ENCODE assay signal across 22 mouse cellular contexts in the genomic region with DNA sequence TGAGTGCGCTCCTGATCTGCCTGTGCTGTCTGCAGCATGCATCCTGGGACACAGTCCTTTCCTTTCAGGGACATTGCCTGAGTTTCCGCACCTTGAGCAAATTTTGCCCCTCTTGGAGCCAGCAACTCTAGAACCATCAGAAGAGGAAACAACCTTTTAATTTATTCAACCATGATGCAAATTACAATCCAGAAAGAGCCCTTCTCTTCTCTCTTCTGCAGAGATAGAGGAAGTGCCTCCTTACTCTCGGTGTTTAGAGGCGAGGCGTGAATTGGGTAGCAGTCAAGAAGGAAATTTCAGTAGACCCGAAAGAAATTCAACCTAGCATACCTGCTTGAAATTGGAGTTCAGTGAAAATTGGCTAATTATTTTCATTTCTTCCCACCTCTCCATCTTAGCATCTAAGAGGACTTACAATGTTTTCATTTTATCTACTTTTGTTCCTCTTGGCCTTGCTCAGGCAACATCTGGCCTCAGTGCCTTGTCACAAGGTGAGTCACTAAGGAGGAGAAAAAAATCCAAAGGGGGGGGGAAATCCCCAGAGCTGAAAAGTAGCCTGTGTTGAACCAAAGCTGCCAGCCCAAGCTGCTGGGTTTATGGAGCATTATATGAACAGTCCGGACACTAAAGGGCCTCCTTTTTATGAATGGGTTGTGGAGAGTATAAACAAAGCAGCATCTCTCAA. TPM values are rescaled to one million over a fixed set of nuclear protein-coding genes. Genes with fewer than 3 reads are reported as not detected.
DNase-seq lines count a peak whose midpoint lies in the region; ATAC-seq and TF ChIP-seq lines count a peak whose summit lies in the region.
"Had no signal": no experiment of that assay in that cellular context is flagged by ENCODE, and none has a peak within 500 bp of the region (broad histone marks: within the 10 kb centered on the region; RNA-seq: fewer than 3 reads in every experiment).

No protein-coding gene starts in this region.

- H3K4me2 ChIP-seq in hindbrain, embryonic 16.5 days (ENCODE audit: low read length): no peak overlapping the region
- H3K4me2 ChIP-seq: embryonic facial prominence, embryonic 12.5 days; heart, embryonic 12.5 days; hindbrain, embryonic 14.5 days; limb, embryonic 13.5 days; liver, embryonic 13.5 days; lung, embryonic 14.5 days; midbrain, embryonic 15.5 days had no signal

- no peak for TF ChIP-seq POLR2A in bone marrow macrophage, adult 2 months (IDR thresholded peaks at IDR 0.05; ENCODE audit: borderline replicate concordance, low read depth, low read length)

- no peak for TF ChIP-seq CTCF in bone marrow macrophage, adult 2 months (IDR thresholded peaks at IDR 0.05; ENCODE audit: low read depth, low read length)

- intact Hi-C loops in gastrocnemius, postnatal 14 days (cut with DNase I; ENCODE audit: low total_unique reads): no loop called here

- ATAC-seq in monocyte, adult 5-6 weeks (replicated peaks; ENCODE audit: insufficient number of reproducible peaks, low FRiP score, low TSS enrichment, poor library complexity, severe bottlenecking): peak; percentile 57
- no peak for ATAC-seq in hindbrain, embryonic 16.5 days
- ATAC-seq: forebrain, embryonic 16.5 days; intestine, postnatal 0 days; midbrain, embryonic 15.5 days had no signal

- H3K4me1 ChIP-seq in bone marrow macrophage, adult 2 months (ENCODE audit: control insufficient read depth, insufficient read depth, low read length): peaks cover 48% of the 10 kb centered on the region
- H3K4me1 ChIP-seq in hindbrain, embryonic 16.5 days (ENCODE audit: control insufficient read depth, insufficient read depth, low read depth, low read length): peaks cover 29% of the 10 kb centered on the region

- WGBS in hindbrain, embryonic 16.5 days: 81% methylated on average over 7 of the region's 7 CpGs

- no peak overlapping the region for H3K4me3 ChIP-seq in bone marrow macrophage, adult 2 months (ENCODE audit: insufficient read depth, low read length)
- H3K4me3 ChIP-seq in hindbrain, embryonic 16.5 days (ENCODE audit: low read length): no peak overlapping the region
- H3K4me3 ChIP-seq: embryonic facial prominence, embryonic 12.5 days; erythroblast, embryonic 14.5 days; heart, embryonic 12.5 days; limb, embryonic 13.5 days; liver, embryonic 13.5 days; midbrain, embryonic 15.5 days had no signal

- H3K9me3 ChIP-seq in hindbrain, embryonic 16.5 days (ENCODE audit: control insufficient read depth, low read length): no peaks in the 10 kb centered on the region
- H3K9me3 ChIP-seq: embryonic facial prominence, embryonic 12.5 days; heart, embryonic 12.5 days; limb, embryonic 13.5 days; liver, embryonic 13.5 days; midbrain, embryonic 15.5 days had no signal

- H3K27me3 ChIP-seq in hindbrain, embryonic 16.5 days (replicated peaks; ENCODE audit: control insufficient read depth, insufficient read depth, low read length): no peaks in the 10 kb centered on the region
- H3K27me3 ChIP-seq: heart, embryonic 12.5 days; midbrain, embryonic 15.5 days had no signal

- 0 out of 2 replicates have a peak overlapping the region, but pooled peaks have one; percentile 10 for H3K27ac ChIP-seq in bone marrow macrophage, adult 2 months (ENCODE audit: insufficient read depth, low read depth, low read length)
- H3K27ac ChIP-seq in hindbrain, embryonic 16.5 days (ENCODE audit: low read depth, low read length): no peak overlapping the region
- H3K27ac ChIP-seq: embryonic facial prominence, embryonic 12.5 days; hindbrain, embryonic 14.5 days; limb, embryonic 13.5 days; liver, embryonic 13.5 days; midbrain, embryonic 15.5 days had no signal

- DNase-seq in 3T3-L1 (ENCODE audit: low read depth, low spot score) (peak; percentile 76), 416B (ENCODE audit: low read depth) (peak; percentile 46)
- no peak for DNase-seq in gastrocnemius, postnatal 14 days
- no peak for DNase-seq in thymus, postnatal 36 days
- DNase-seq: adrenal gland, adult 2 months; cerebellum, adult 9-11 months; heart, adult 11 months; heart, postnatal 14 days; liver, embryonic 13.5 days; lung, embryonic 14.5 days; lung, postnatal 4 days had no signal

- no peaks in the 10 kb centered on the region for H3K36me3 ChIP-seq in hindbrain, embryonic 16.5 days (ENCODE audit: control insufficient read depth, insufficient read depth, low read length)
- H3K36me3 ChIP-seq: embryonic facial prominence, embryonic 12.5 days; heart, embryonic 12.5 days; limb, embryonic 13.5 days; liver, embryonic 13.5 days; midbrain, embryonic 15.5 days had no signal

- no peak overlapping the region for H3K9ac ChIP-seq in hindbrain, embryonic 16.5 days (ENCODE audit: low read depth, low read length)
- H3K9ac ChIP-seq: embryonic facial prominence, embryonic 12.5 days; heart, embryonic 12.5 days; hindbrain, embryonic 14.5 days; limb, embryonic 13.5 days; liver, embryonic 13.5 days; lung, embryonic 14.5 days; midbrain, embryonic 15.5 days had no signal

RNA-seq across cellular contexts. Expression of gene Bahd1, which starts 5.4 kb away (rescaled TPM):
- 22.3 and 28.2 TPM in 2 replicates for polyA plus RNA-seq in bone marrow macrophage, adult 2 months (2012; ENCODE audit: insufficient read depth, insufficient read length, missing spikeins)
- total RNA-seq in monocyte, adult 5-6 weeks (2017): 5.6 to 11.9 TPM (median 9.6 TPM) in 3 replicates
- total RNA-seq in gastrocnemius, postnatal 14 days (2021): 1 to 10 TPM; 4.9 to 5.0 TPM
- polyA plus RNA-seq in hindbrain, embryonic 16.5 days (2015; fragmentation: Nextera tagmentation; extraction: Ambion mirVana): 6.2 and 6.5 TPM in 2 replicates

RNA-seq across cellular contexts. Expression of gene Chst14, which starts 20.7 kb away (rescaled TPM):
- 20.4 and 21.3 TPM in 2 replicates for polyA plus RNA-seq in bone marrow macrophage, adult 2 months (2012; ENCODE audit: insufficient read depth, insufficient read length, missing spikeins)
- 2.7 to 4.7 TPM in 2 of 3 replicates, not detected in the other for total RNA-seq in monocyte, adult 5-6 weeks (2017)
- 1 to 10 TPM; 5.8 to 6.2 TPM for total RNA-seq in gastrocnemius, postnatal 14 days (2021)
- 5.3 and 7.3 TPM in 2 replicates for polyA plus RNA-seq in hindbrain, embryonic 16.5 days (2015; fragmentation: Nextera tagmentation; extraction: Ambion mirVana)

RNA-seq across cellular contexts. Expression of gene Ivd, which starts 43.8 kb away (rescaled TPM):
- polyA plus RNA-seq in bone marrow macrophage, adult 2 months (2012; ENCODE audit: insufficient read depth, insufficient read length, missing spikeins): 63.4 and 76.0 TPM in 2 replicates
- total RNA-seq in monocyte, adult 5-6 weeks (2017): 9.5 to 16.2 TPM (median 13.5 TPM) in 3 replicates
- 10 to 100 TPM; 68.8 to 85.3 TPM for total RNA-seq in gastrocnemius, postnatal 14 days (2021)
- polyA plus RNA-seq in hindbrain, embryonic 16.5 days (2015; fragmentation: Nextera tagmentation; extraction: Ambion mirVana): 52.2 and 56.1 TPM in 2 replicates

Comparison
In these comparisons a context has a peak if more than half of its experiments do, and no peak if none do; other contexts are left out.
1. DNase-seq: peak in 3T3-L1 (single experiment) and 416B (single experiment); none in gastrocnemius, postnatal 14 days (single experiment) and thymus, postnatal 36 days (0 of 2).